Mouse (Mus musculus) R1 (cell line): ENCODE results near the gene Gm20388.

ENCODE experiments used
- DNase-seq: peaks from one replicate; pipeline ENCODE4 v3.0.0-alpha.2; 2018; ENCODE audit warnings: low read depth, low spot score

Gene Gm20388

DNA sequence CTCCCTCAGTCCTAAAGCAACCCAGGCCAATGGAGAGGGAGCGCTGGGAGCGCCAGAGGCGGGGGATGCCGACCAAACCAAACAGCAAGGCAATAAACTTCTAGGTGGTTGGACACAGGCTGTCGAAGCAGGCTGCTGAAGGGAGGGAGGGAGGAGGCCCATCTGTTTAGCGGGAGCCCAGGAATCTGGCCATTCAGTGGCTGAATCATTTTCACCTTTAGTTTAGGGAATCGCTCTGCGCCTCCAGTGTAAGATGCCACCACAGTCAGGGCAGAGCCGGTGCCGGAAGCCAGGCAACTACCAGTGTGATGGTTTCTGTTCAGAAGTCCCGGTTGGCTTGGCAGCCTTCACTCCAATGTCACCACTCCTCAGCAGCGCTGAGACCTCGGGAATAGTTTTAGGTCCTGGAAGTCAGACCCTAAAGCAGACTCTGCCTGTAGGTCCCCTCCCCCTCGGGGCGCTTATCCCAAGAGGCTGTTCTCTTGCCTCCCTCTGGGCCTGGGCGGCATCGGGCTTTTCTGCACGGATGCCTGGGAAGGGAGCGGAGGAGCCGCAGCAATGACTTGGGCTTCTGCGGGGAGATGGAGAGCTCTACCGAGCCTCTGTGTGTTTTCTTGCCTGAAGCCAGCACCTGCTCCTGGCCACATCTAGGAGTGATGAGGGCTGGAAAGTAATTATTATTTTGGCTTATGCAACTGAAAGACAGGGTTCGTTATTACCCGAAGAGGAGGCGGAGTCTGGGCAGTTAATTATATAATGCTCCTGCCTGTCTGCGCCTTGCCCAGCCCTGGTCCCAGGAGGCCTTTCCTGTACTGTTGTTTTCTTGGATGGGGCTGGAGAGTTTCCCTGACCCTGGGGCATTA lies 1821.1 kb downstream of the Gm20388 start:
- no peak for DNase-seq

DNA sequence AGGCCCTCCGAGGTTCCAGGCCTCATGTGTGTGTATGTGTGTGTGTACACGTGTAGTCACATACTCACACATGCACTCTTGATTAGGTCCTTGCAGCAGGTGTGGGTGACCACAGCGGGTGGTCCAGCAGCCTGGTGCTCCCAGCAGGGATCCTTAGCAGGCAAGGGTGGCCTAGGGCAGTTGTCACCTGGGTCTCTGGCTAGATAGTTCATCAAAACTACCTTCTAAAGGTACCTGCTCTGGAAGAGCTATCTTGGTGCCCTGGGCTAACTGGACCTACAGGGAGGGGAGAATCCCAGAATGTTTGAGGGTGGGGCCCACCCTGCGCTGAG lies 1821.7 kb downstream of the Gm20388 start:
- DNase-seq = no peak

DNA sequence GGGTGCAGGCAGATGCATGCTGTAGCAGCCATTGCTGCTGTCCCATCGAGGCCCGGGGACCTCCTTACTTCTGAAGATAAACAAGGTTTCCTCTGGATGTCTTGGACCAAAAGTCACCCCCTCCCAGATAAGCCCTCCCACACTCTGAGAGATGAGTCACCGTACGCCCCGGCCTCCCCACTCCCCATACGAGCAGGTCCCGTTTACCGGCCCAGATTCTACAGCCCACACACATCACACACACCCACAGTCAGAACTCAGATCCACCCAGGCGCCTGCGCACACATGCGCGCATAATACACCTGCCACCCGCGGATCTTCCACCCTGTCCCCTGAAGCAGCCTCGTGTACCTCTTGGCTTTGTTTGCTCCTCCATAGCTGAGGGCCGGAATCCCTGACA lies 1823.6 kb downstream of the Gm20388 start:
- no peak for DNase-seq

DNA sequence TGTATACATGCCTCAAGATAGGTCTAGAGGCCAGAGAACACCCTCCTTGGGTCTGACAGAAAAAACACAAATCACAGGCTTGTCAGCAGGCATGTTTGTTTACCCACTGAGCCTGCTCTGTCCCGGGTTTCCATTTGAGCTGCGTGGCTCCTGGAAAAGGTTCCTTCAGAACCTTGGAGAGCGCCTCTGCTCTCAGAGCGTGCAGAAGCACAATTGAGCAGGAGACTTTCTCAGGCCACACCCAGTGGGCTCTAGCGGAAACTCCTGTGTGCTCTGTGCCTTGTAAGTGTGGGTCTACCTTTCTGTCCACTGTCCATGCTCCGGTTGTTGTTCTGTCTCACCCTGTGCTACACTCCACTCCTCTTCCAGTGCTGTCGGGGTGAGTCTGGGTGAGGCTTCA lies 1825.6 kb downstream of the Gm20388 start:
- DNase-seq = peak; percentile 87

DNA sequence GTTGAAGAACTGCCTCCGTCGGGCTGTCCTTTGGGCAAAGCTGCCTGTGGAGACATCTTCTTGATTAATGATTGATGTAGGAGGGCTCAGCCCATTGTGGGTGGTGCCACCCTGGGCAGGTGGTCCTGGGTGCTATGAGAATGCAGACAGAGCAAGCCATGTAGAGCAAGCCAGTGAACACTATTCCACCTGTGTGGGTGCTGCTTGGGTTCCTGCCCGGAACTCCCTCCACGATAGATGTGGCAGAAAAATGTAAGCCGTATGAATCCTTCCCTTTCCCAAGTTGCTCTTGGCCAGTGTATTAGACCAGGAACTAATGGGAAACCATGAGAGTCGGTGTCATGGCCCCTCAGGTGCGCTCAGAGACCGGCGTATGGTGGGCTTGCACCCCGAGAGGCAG lies 1830.1 kb downstream of the Gm20388 start:
- no peak for DNase-seq

DNA sequence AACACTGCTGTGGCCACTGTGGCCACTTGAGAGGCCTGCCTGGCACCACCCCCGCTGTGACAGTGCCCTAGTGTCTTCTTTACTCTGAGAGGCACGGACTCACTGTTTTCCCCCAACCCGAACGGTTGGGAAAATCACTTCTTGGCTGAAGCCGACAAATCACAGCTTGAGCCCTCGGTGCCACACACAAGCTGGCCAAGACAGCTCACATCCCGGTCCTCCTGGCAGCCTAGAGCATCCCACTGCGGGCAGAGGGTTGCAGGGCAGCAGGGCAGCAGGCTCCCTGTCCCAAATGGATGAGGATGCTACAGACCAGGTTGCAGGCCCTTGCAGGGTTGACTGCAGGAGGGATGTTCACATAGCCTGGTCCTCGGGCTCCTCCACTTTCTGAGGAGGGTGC lies 1838.9 kb downstream of the Gm20388 start:
- DNase-seq = no peak

DNA sequence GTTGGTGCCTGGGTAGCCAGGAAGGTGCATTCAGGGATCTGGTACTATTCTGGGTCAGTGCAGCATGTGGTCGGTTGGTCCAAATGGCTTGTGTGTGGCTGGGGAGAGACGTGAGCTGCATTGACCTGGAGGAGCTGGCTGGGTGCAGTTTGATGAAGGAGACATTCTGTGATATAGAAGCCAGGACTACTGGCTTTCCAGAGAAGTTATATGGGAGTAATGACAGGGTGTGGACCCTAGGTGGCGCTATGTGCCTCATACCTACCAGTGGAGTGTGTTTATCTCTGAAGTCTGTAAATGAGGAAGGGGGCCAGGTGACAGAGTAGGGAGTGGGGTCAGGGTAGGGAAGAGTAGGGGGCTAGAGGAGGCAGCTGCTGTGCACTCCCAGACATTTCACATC lies 1839.9 kb downstream of the Gm20388 start:
- DNase-seq = peak; percentile 59

DNA sequence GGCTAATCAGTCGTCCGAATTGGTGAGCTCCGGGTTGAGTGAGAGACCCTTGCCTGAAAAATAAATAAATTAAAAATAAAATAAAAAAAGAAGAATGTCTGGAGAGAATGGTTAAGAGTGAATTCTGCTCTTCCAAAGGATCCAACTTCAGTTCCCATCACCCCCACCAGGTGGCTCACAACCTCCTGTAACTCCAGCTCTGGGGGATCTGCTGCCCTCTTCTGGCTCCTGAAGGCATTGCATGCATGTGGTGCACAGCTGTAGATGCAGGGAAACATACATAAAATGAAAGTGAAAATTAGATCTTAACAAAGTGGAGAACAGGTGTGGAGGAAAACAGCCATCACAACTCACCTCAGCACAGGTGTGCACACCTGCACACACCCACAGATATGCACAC lies 1840.8 kb downstream of the Gm20388 start:
- DNase-seq = peak; percentile 90

DNA sequence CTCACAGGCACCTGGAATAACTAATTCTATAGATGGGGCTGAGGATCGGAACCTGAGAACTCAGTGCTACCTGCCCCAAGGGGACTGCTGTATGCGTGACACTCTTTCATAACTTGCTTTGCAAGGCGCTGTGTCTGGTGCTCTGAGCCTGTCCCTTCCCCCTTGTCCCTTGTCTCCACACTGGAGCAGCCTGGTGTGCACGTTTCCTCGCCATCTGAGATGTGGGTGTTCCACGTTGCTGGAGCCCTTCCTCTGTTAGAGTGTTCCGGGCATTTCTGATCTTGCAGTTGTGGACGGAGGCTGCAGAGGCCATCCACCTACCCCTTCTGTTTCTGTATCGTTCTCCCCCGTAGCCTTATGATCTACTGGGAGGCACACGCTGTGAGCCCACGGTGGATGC lies 1847.8 kb downstream of the Gm20388 start:
- DNase-seq = no peak

DNA sequence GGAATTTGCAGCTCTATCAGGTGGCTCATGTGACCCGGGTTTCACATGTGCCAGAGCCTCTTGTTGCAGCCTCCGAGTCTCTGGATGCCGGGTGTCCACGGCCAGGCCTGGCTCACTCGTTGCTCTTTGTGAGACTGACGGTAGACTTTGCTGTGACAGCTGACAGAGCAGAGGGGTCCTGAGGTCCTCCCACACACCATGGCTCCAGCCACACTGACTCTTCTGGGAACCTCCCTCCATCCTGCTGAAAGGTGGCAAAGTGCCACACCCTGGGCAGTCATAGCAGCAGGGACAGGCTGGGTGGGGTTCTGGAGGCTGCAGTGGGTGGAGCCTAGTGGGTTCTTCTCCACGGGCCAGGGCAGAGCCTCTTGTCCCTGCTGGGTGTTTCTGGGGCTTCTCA lies 1849.8 kb downstream of the Gm20388 start:
- no peak for DNase-seq

DNA sequence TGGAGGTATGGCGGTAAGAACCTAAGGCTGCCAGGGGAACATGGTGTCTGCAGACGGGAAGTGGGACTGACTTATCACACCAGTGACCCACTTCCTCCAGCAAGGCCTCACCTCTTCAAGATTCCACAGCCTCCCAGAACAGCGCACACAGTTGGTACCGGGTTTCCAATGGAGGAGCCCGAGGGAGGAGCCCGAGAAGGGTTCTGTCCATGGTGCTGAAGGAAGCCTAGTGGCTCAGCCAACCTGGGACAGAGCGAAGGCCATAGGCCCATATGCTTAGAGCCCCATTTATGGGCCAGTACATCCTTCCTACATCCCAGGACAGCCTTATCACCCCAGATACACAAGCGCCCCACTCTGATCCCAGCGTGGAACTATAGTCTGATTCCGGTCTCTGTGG lies 1850.8 kb downstream of the Gm20388 start:
- DNase-seq = peak; percentile 85

DNA sequence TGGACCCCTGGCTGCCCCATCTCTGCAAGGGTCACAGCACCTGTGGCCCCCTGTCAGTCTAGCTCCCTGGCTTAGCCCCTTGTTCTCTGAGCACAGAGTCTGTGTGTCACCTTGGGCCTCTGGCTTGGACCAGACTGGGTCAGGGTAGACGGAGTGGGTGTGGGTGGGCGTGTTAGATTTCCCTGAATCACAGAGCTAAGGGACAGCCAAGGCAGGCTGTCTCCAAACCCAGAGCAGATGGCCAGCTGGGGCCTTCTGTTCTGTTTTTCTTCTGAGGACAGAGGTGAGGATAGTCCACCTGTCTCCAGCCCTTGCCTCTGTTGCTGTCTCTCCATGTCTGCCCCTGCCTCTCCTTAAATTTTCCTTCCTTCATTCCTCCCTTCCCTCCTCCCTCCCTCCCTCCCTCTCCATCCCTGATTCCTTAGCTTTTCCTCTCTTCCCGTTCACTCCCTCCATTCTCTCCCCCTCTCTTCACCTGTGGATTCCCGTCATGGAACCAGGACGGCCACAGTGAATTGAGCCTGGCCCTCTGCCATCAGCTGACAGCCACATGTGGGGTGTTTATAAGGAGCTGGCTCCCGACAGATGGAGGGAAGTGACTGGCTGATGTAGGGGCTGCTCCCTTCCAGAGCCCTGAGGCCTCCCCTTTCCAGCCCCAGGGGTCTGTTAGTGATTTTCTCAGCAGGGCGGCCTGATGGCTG lies 1852.5 kb downstream of the Gm20388 start:
- no peak for DNase-seq

DNA sequence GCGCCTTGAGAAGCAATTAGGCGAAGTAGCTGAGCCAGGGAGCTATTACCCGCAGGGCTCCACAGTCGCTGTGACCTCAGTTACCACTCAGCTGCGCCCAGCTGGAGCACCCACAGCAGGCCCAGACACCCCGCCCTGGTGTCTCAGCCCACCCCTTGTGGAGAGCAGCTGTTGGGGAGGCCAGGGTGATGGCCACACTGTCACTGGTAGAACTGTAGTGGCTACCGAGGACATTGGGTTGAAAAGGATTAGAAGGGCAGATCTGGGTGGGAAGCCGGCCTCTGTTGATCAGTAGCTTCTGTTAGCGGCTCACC lies 1853.0 kb downstream of the Gm20388 start:
- no peak for DNase-seq

DNA sequence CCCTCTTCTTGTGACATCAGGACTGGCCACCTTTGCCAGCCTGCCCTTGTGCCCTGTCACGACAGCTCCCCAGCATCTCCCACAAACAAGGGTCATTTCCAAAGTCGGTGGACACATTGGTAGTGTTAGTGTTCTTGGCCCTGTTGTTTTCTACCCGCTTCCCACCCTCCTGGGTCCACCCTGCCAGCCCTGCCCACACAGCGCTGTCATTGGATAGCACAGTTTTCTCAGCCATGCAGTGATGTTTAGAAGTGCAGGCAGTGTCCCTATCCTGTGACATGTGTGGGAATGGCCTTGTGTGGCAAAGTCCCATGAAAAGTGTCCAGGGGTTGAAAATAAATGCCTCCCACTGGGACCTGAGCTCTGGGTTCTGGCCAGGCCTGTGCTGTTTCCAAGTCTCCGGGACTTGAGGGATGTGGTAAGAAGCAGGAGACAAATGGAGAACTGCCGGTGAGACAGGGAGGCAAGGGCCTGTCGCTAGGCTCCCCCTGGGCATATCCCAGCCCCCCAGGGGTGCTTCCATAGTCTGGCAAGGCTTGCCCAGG lies 1855.0 kb downstream of the Gm20388 start:
- DNase-seq = no peak

DNA sequence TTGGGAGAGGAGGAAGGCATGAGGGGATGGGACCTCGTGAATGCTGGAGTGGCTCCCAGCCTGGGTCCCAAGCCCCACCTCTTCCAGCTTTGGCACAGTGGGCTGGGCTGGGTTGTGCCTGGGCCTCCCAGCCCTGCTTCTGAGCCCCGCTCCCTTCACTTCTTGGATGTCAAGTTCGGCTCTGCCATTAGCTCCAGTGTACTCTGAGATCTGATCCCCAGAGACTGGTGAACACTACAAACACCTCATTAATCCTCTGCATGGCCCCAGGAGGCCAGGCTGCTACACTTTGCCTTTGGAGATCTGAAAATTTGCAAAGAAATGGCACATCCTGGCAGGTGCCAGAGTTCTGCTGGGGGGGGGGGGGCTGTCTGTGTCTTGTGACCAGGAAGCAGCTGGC lies 1858.5 kb downstream of the Gm20388 start:
- DNase-seq = no peak

DNA sequence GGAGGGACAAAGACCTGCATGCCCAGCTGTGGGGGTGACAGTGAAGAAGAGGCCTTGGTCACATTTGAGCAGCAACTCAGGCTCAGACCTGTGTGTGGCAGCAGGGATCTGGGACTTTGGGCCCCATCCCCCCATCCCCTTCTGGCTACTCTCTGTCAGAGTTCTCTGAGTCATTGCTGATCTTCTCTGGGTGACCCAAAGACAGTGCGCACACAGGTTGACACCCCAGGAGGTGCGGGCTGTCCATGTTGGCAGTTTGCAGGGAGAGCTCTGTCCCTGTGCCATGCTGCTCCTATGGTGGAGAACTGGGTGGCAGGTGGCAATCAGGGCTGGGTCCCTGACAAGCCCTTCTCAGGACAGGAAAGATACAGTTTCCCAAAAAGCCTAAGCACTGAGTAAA lies 1859.0 kb downstream of the Gm20388 start:
- DNase-seq = no peak

DNA sequence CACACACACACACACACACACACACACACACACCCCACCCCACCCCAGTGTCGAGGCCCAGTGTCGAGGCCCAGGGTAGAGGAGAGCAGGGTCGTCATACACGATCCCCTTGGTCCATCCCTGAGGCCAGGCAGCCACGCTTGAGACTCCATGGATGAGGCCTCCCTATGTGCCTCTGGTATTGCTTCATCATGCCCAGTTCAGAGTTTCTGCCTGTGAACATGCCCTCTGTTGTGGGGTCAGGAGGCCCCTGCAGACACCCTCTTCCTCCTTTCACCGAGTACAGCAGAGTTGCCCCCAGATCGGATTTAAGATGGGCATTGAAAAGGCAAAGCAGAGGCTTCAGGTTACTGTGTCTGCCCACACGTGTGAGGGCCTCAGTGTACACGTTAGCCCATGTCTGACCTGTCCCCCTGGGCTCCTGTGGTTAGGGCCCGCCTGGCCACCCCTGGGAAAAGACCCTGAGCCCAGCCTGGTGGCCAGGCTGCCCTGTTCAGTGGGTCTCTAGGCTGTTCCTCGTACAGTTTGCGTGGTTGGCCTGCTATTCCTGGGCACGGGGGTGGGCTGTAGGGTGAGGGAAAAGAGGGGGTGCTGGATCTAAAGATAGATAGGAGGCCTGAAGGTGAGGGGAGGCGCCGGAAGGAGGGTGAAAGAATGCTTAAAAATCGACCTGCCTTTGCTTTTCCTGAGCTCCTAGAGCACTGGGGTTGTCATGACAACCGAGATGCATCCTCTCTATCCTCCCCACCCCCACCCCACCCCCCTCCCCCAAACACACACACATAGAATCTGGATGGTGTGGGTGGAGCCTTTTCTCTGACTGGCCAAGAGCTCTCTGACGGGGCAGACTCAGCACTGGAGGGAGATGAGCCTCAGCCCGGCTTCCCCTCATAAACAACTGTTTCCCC lies 1860.5 kb downstream of the Gm20388 start:
- DNase-seq = peak; percentile 72

DNA sequence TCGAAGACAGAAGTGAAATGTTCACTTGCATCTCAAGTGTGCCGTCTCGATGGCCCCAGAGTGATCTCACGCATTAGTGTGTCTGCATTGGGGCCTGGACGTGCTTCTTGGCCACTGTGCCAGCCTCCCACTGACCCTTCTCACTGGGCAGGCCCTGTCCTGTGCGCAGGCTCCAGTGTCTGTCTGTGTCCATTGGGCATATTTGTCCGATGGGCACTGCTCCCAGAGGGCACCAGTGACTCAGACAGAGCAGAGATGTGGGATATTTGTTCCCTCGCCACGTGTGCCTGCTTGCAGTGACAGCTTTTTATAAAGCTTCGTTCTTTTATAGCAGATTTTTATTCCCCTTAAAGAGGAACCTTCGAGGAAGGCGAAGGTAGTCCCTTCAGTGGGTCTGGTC lies 1863.2 kb downstream of the Gm20388 start:
- DNase-seq = no peak

DNA sequence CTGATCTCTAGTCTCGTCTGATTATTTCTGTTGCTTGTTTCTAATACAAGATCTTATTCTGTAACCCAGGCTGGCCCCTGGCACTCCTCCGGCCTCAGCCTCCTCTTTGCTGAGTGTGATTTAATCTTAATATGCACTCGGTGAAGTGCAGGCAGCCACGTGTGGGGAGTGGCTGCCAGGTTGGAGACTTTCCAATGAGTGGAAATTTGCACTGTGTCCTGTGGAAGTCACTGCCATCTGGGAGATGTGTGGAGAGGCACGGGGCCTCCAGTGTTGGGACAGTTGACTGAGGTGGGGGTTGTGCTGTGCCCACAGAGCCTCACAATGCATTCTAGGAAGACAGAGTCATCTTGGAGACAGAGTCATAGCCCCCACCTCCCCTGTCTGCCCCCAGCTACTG lies 1871.9 kb downstream of the Gm20388 start:
- no peak for DNase-seq

DNA sequence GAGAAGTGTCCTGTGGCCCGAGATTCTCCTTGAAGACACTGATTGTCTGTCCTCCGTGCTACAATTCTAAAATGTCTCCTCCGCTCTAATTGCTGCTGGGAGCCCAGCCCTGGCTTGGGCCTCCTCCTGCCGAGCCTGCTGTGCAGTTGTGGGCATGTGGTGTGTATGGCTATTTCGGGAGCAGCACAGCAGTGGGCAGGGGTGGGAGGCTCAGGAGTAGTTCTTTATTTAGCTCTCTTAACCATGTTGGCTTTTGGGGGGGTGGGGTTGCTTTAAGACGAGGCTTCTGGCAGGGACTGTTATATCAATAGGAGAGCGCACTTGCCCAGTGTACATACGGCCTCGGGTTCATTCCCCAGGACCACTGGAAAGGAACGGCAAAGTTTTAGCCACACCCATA lies 1875.9 kb downstream of the Gm20388 start:
- DNase-seq = no peak

DNA sequence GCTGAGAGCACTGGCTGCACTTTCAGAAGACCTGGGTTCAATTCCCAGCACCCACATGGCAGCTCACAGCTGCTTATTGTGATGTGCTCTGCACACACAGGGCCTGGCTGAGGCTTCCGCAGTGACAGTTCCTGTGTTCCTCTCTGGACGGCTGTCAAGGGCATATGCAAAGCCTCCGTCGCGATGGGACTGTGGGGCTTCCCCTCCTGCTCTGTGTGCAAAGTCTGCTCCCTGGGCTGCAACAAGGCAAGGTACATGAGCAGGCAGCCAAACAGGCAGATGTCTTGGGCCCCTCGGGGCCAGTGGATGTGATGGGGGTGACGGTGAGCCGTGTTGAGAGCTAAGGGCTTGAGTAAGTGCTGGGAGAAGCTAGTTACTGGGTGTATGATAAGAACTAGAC lies 1878.1 kb downstream of the Gm20388 start:
- no peak for DNase-seq

DNA sequence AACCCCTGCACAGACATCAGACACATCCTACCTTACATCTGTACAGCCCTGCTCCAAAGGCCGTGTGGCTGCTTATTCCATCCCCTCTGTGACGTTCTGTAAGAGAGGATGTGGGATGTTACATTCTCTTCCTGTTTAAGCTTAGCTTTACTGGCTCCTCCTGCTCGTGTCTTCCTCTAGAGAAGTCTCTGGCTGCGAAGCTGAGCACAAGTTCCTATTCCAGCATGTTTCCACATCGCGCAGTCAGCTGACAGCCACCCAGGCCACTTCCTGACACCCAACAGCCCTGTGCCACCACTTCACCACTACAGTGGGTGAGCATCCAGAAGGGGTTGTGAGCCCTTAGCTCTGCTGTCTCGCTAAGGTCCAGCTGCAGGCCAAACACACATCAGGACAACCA lies 1881.5 kb downstream of the Gm20388 start:
- DNase-seq = no peak
